Mouse (Mus musculus) gastrocnemius, adult 8-10 months (tissue): ENCODE results near the gene Nfia. TPM values are rescaled to one million over a fixed set of nuclear protein-coding genes. Genes with fewer than 3 reads are reported as not detected.

ENCODE experiments used
- DNase-seq, 2 experiments: peaks; one replicate each; pipeline ENCODE4 v3.0.0; 2022; ENCODE audit warnings: low spot score in 2 of 2
- total RNA-seq, 4 experiments: library from RNA; stranded (reverse); gene quantifications; 2 replicates each; pipeline ENCODE4 v1.2.4; 2022

Gene Nfia
- total RNA-seq, 4 experiments from 2014 or later = 53.6 to 64.5 (median 57.1) TPM

- DNase-seq = no peak
Observed at GRCm38 (mm10) chr4:98118761-98119675, 346.5 kb downstream of the Nfia start.

- DNase-seq = no peak
Observed at GRCm38 (mm10) chr4:98119949-98120531, 347.5 kb downstream of the Nfia start.

DNA sequence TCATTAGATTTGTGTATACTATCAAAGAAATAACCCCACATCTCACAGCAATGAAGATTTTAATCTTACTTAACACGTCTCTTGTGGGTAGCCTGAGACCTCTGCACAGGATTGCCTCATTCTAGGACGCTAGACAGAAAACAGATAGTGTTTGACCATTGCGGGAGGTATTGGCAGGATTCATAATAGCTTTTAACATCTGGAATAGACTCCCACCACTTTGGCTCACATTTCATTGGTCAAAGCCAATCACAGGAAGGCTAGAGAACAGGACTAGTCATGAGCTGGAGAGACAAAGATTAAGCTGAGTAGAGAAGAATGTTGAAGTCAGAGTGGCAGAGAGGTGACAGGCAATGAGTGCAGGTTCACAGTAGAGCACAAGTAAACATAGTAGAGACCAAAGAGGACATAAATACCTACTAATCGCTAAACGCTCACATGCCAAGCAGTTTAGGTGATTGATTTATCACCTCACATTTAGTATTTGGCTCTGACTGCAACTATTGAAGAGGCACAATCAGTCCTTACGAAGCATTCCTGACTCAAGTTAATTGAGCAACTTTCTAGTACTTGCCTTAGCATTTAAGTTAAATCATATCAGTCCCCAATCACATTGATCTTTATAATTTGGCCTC is 348.3 kb downstream of the Nfia start:
- no peak for DNase-seq

DNA sequence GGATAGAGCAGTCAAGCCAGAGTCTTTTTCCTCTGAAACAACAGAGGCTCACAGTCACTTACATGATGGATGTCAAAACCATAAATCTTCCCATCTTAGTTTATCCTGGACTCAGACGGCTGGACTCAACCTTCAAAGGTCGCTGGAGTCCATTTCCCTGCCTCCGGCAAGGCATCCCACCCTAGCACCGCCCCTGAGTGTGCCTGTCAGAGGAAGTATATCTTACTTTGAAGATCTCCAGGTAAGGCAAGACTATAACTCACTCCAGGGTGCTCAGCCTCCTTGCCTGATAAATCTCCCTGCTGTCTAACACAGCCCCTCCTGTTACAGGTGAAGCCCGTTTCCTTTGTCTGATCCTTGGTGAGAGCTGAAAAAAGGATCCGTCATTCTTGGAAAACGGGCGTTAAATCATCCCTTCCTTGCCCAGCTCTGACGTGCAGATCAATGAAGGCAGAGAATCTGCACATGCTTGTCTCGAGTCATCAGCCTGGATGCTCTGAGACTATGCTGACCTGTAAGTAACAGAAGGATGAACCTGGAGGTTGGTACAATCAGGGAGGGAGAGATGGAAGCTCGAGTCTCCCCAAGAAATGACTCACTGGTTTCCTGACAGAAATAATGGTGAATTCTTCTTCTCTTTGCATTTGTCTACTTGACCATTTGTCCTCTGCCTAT is 353.6 kb downstream of the Nfia start:
- no peak for DNase-seq

- DNase-seq = no peak
Observed at GRCm38 (mm10) chr4:98130798-98131197, 358.3 kb downstream of the Nfia start.

- no peak for DNase-seq
Observed at GRCm38 (mm10) chr4:98134027-98134426, 361.5 kb downstream of the Nfia start.

GRCm38 (mm10) chr4:98136072-98136471 is 363.5 kb downstream of the Nfia start:
- DNase-seq = no peak

GRCm38 (mm10) chr4:98142879-98143436 is 370.4 kb downstream of the Nfia start:
- DNase-seq = no peak

DNA sequence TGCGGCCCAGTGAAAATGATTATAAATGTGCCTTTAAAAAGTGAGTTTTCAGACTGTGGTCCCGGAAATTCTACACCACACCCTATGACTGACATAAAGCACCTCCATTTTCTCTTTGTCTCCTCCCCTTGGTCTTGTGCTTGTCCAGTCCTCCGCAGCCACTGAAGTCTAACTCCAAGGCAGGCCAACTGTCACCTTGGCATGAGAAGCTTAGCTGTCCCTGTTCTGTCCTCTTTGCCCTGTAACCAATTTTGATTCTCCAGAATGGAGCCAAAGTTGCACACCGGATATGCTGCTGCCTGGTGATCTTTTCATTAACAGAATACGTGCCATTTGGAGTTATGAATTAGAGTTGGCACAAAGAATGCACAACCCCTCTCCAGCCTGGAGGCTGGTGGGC is 378.0 kb downstream of the Nfia start:
- DNase-seq = no peak

DNA sequence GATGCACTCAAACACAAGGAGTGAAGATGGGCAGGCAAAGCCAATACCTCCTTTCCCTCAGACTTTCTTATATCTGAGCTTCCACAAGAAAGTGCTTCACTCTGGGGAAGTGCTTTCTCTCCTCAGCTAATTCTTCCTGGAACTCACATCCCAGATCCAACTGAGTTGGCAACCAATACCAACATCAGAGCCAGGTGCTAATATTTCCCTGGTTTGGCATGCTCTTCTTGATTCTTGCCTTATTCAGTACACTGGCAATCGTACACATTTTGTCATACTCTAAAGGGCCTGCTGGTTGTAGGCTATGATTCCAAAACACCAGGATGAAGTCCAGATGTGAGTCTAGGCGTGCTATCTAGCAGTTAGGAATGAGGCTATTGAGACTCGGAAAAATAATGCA is 385.4 kb downstream of the Nfia start:
- DNase-seq = no peak

GRCm38 (mm10) chr4:98166379-98166778 is 393.8 kb downstream of the Nfia start:
- no peak for DNase-seq

Other genes starting within 250 kb of the Nfia start
- not detected for gene E130114P18Rik, start 5.3 kb downstream of the Nfia start, total RNA-seq